Mouse (Mus musculus) kidney, embryonic 14.5 days (tissue): Measurements from ENCODE around the gene Cog1. TPM values are rescaled to one million over a fixed set of nuclear protein-coding genes. Genes with fewer than 3 reads are reported as not detected.

Experiments
- ATAC-seq: fragments of 200-750 bp; cut with Nextera tagmentation; 2 replicates; pipeline ENCODE4 v1.8.0; 2017; ENCODE audit warnings: moderate number of reproducible peaks, mild to moderate bottlenecking, moderate TSS enrichment, moderate library complexity; ENCODE audit not compliant: low FRiP score, low TSS enrichment
- H3K27ac ChIP-seq: fragments of 300-500 bp; sonication (generic); 2 replicates; pipeline ENCODE4 v1.5.1; 2014; ENCODE audit warnings: low read depth, mild to moderate bottlenecking, low read length, moderate library complexity, mixed read lengths
- H3K27me3 ChIP-seq: fragments of 300-500 bp; sonication (generic); 2 replicates; pipeline ENCODE4 v1.6.1; 2014; ENCODE audit warnings: mild to moderate bottlenecking, low read length; ENCODE audit not compliant: control insufficient read depth, insufficient read depth
- H3K36me3 ChIP-seq: fragments of 300-500 bp; sonication (generic); 2 replicates; pipeline ENCODE4 v1.6.1; 2014; ENCODE audit warnings: low read length, mixed read lengths; ENCODE audit not compliant: control insufficient read depth, insufficient read depth
- H3K4me1 ChIP-seq: fragments of 300-500 bp; sonication (generic); 2 replicates; pipeline ENCODE4 v1.6.1; 2014; ENCODE audit warnings: low read length, mixed read lengths; ENCODE audit not compliant: control insufficient read depth, insufficient read depth
- H3K4me2 ChIP-seq: fragments of 300-500 bp; sonication (generic); replicated peaks from 2 replicates; pipeline ENCODE4 v1.6.1; 2014; ENCODE audit warnings: low read depth, mild to moderate bottlenecking, low read length
- H3K4me3 ChIP-seq: fragments of 300-500 bp; sonication (generic); 2 replicates; pipeline ENCODE4 v1.5.1; 2014; ENCODE audit warnings: mild to moderate bottlenecking, low read length
- H3K9ac ChIP-seq: fragments of 300-500 bp; sonication (generic); 2 replicates; pipeline ENCODE4 v1.6.1; 2014; ENCODE audit warnings: low read depth, mild to moderate bottlenecking, low read length, moderate library complexity
- H3K9me3 ChIP-seq: fragments of 300-500 bp; sonication (generic); 2 replicates; pipeline ENCODE4 v1.6.1; 2016; ENCODE audit warnings: low read length; ENCODE audit not compliant: control insufficient read depth
- WGBS: fragments of 180-500 bp; shearing (Covaris S2); extraction: QIAGEN DNeasy Blood & Tissue Kit; methylation state at CpG from one replicate; pipeline ENCODE4 v1.1.7; 2014; 5-methylcytosine and 5-hydroxymethylcytosine counted together
- polyA plus RNA-seq: library from polyadenylated mRNA; unstranded; fragments of >200 nt; fragmentation: Nextera tagmentation; extraction: Ambion mirVana; gene quantifications from 2 replicates; pipeline ENCODE4 v1.2.1, GENCODE M21; 2014

Cog1 gene
- polyA plus RNA-seq, 1 experiment from 2014 or later: 29.3 TPM

DNA sequence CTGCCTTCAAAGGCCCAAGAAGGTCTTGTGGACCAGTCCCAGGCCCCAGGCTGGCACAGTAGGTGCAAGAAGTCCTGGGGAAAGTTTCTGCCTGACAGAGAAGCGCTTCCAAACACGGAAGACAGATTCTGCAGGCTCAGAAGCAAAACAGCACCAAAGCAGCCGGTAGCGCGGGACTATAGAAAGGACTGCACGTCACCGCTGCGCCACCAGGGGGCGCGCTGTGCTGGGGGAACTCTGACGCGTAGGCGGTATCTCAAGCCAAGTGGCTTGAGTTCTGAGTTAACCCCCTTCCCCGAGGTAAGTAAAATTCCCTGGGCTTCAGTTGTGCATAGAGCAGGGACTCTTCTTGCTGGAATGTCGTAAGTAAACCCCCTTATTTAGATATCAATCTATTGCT, 817 bp upstream of the Cog1 start:
- Histone ChIP-seq H3K4me3 (no peak overlapping the region), H3K4me2 (no peak overlapping the region), H3K9me3 (no peaks in the 10 kb centered on the region; the same call in 1 of the 2 replicates), H3K27me3 (no peaks in the 10 kb centered on the region), H3K36me3 (peaks cover 14% of the 10 kb centered on the region), H3K27ac (no peak overlapping the region), H3K9ac (no peak overlapping the region), H3K4me1 (peaks cover 26% of the 10 kb centered on the region)
- 4% methylated on average over 15 of the region's 15 CpGs for WGBS
- no peak for ATAC-seq

DNA sequence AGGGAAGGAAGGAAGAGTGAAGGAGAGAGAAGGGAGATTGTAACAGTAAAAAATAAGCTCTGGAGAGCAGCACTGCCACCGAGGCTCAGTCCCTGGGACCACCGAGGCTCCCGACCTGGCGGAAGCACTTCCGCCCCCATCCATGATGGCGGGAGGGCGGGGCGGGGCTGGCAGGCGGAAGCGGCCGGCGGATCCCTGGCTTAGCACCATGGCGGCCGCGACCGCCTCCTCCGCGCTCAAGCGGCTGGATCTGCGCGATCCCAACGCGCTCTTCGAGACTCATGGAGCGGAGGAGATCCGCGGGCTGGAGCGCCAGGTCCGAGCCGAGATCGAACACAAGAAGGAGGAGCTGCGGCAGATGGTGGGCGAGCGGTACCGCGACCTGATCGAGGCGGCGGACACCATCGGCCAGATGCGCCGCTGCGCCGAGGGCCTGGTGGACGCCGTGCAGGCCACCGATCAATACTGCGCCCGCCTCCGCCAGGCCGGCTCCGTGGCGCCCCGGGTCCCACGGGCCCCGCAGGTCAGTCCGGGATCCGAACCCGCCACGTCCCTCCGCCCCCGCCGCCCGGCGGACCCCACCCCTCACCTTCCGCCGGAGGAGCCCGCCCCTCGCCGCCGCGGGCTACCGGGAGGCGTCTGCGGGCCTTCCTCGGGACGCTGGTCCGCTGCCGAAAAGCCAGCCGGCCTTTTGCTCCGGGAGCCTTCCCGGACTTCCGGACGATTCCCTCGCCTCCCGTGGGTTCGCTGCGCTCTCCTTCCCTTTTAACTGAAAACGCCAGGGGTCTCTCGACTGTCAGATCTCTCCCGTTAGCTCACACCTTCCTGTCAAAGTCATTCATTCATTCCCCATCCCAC, 613 bp downstream of the Cog1 start, which contains the start of gene Slc39a11:
Gene Slc39a11 (minus strand): TSS at position 727 of the 858 bp plus-strand sequence.
- H3K4me3 ChIP-seq: peak within 1 kb of the TSS; percentile 88
- H3K9me3 ChIP-seq: no peaks in the 10 kb centered on the region; the same call in 1 of the 2 replicates
- H3K27me3 ChIP-seq: no peaks in the 10 kb centered on the region
- peak within 1 kb of the TSS; percentile 61 for H3K4me2 ChIP-seq
- WGBS: under 1% methylated on average over 82 of the region's 91 CpGs
- peak within 1 kb of the TSS; percentile 66; the same call in 1 of the 2 replicates for H3K27ac ChIP-seq
- peak; percentile 61 for ATAC-seq
- H3K36me3 ChIP-seq: peaks cover 28% of the 10 kb centered on the region
- peak within 1 kb of the TSS; percentile 93 for H3K9ac ChIP-seq
- peaks cover 26% of the 10 kb centered on the region for H3K4me1 ChIP-seq

GRCm38 (mm10) chr11:113651206-113651906, 2.4 kb downstream of the Cog1 start:
- Histone ChIP-seq H3K4me1 (peaks cover 26% of the 10 kb centered on the region), H3K36me3 (peaks cover 45% of the 10 kb centered on the region), H3K4me2 (no peak overlapping the region), H3K27me3 (no peaks in the 10 kb centered on the region), H3K27ac (no peak overlapping the region), H3K9me3 (no peaks in the 10 kb centered on the region), H3K9ac (no peak overlapping the region), H3K4me3 (no peak overlapping the region)
- 47% methylated on average over 22 of the region's 22 CpGs for WGBS
- ATAC-seq: 0 out of 2 replicates have a peak, but pooled peaks have one; percentile 2

- Histone ChIP-seq H3K9ac (no peak overlapping the region), H3K4me2 (no peak overlapping the region), H3K4me1 (peaks cover 26% of the 10 kb centered on the region), H3K9me3 (no peaks in the 10 kb centered on the region), H3K27ac (no peak overlapping the region), H3K27me3 (no peaks in the 10 kb centered on the region), H3K36me3 (peaks cover 50% of the 10 kb centered on the region), H3K4me3 (no peak overlapping the region)
- ATAC-seq: 0 out of 2 replicates have a peak, but pooled peaks have one; percentile 16
- WGBS: 36% methylated on average over 8 of the region's 8 CpGs
These were observed 2.9 kb downstream of the Cog1 start for GRCm38 (mm10) chr11:113651907-113652273.

DNA sequence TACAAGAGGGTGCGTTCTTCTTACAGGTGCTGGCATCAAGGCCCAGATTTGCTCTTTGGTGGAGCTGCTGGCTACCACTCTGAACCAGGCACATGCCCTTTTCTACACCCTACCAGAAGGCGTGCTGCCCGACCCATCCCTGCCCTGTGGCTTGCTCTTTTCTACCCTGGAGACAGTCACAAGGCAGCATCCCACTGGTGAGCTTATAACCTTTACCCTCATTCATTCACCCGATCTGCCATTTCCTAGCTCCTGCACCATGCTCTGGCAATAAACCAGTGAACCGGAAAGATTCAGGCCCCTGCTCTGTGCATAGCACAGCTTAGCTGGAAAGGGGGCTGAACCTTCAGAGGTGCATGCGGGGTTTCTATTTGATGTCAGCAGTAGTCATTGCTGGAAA, 3.5 kb downstream of the Cog1 start:
- 52% methylated on average over 6 of the region's 6 CpGs for WGBS
- H3K4me1 ChIP-seq: peaks cover 26% of the 10 kb centered on the region
- H3K27ac ChIP-seq: no peak overlapping the region

DNA sequence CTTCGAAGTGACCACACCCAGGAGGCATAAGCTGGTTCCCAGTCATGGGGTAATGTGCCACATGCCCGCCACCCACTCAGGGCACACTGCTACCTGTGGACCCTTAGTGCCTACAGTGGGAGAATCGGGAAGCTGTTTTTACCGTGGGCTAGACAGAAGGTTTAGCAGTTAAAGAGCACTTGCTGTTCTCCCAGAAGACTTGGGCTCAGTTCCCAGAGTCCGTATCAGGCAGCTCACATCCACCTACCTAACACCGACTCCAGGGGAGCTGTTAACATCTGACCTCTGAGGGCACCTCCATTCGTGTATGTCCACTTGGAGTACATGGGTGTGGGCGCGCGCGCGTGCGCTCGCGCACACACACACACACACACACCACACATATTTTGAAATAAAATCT, 5.1 kb downstream of the Cog1 start:
- Histone ChIP-seq H3K9ac (no peak overlapping the region), H3K4me2 (no peak overlapping the region), H3K36me3 (peaks cover 72% of the 10 kb centered on the region), H3K4me1 (peaks cover 26% of the 10 kb centered on the region), H3K4me3 (no peak overlapping the region), H3K27ac (no peak overlapping the region), H3K9me3 (no peaks in the 10 kb centered on the region), H3K27me3 (no peaks in the 10 kb centered on the region)
- 94% methylated on average over 15 of the region's 15 CpGs for WGBS
- no peak for ATAC-seq

More for the DNA sequence above, 3.5 kb downstream of the Cog1 start:
- Histone ChIP-seq H3K4me3 (no peak overlapping the region), H3K4me2 (no peak overlapping the region), H3K36me3 (peaks cover 57% of the 10 kb centered on the region), H3K9ac (no peak overlapping the region), H3K9me3 (no peaks in the 10 kb centered on the region), H3K27me3 (no peaks in the 10 kb centered on the region)
- no peak; the same call in 1 of the 2 replicates for ATAC-seq

- no peak for ATAC-seq
- peaks cover 26% of the 10 kb centered on the region for H3K4me1 ChIP-seq
- H3K9me3 ChIP-seq: no peaks in the 10 kb centered on the region
- H3K36me3 ChIP-seq: peaks cover 78% of the 10 kb centered on the region
- no peak overlapping the region for H3K4me3 ChIP-seq
- H3K27me3 ChIP-seq: no peaks in the 10 kb centered on the region
- 87% methylated on average over 18 of the region's 18 CpGs for WGBS
- H3K9ac ChIP-seq: no peak overlapping the region
- no peak overlapping the region for H3K4me2 ChIP-seq
- no peak overlapping the region for H3K27ac ChIP-seq
These were observed 5.7 kb downstream of the Cog1 start for GRCm38 (mm10) chr11:113654561-113655270.

GRCm38 (mm10) chr11:113656511-113656932, 7.6 kb downstream of the Cog1 start:
- Histone ChIP-seq H3K36me3 (peaks cover 94% of the 10 kb centered on the region), H3K4me3 (no peak overlapping the region), H3K4me2 (no peak overlapping the region), H3K27ac (no peak overlapping the region), H3K9ac (no peak overlapping the region), H3K4me1 (peaks cover 11% of the 10 kb centered on the region), H3K9me3 (no peaks in the 10 kb centered on the region), H3K27me3 (no peaks in the 10 kb centered on the region)
- 90% methylated on average over 8 of the region's 8 CpGs for WGBS
- ATAC-seq: no peak
